In genomic region chr4:152920261-152920660, GRCm38 (mm10) we compare ENCODE assay signal across 17 mouse cellular contexts.
"Had no signal": no experiment of that assay in that cellular context is flagged by ENCODE, and none has a peak within 500 bp of the region (broad histone marks: within the 10 kb centered on the region; RNA-seq: fewer than 3 reads in every experiment).

No protein-coding gene starts in this region.

- H3K27me3 ChIP-seq: neural tube, embryonic 12.5 days; neural tube, embryonic 13.5 days; neural tube, embryonic 15.5 days; stomach, embryonic 15.5 days had no signal

- H3K36me3 ChIP-seq: neural tube, embryonic 12.5 days; neural tube, embryonic 13.5 days; neural tube, embryonic 15.5 days; stomach, embryonic 15.5 days had no signal

- H3K4me3 ChIP-seq: neural tube, embryonic 12.5 days; neural tube, embryonic 13.5 days; neural tube, embryonic 15.5 days; stomach, embryonic 15.5 days had no signal

- H3K4me2 ChIP-seq: neural tube, embryonic 12.5 days; neural tube, embryonic 13.5 days; neural tube, embryonic 15.5 days; stomach, embryonic 15.5 days had no signal

- DNase-seq: retina, postnatal 1 day; right cerebral cortex, adult 18-20 months; right cerebral cortex, postnatal 14 days; right cerebral cortex, postnatal 25 days; right cerebral cortex, postnatal 4 days; spleen, adult 18-20 months; thymus, adult 18-20 months; thymus, adult 2 months; thymus, postnatal 14 days; thymus, postnatal 25 days; thymus, postnatal 36 days; thymus, postnatal 4 days had no signal

- H3K27ac ChIP-seq: neural tube, embryonic 12.5 days; neural tube, embryonic 13.5 days; neural tube, embryonic 15.5 days; stomach, embryonic 15.5 days; stomach, postnatal 0 days had no signal

- H3K4me1 ChIP-seq: stomach, embryonic 15.5 days had no signal

- H3K9ac ChIP-seq: neural tube, embryonic 12.5 days; neural tube, embryonic 13.5 days; neural tube, embryonic 15.5 days; stomach, embryonic 15.5 days had no signal

- H3K9me3 ChIP-seq: neural tube, embryonic 12.5 days; neural tube, embryonic 15.5 days; stomach, embryonic 15.5 days had no signal
